Mouse (Mus musculus) regulatory T cell (primary cell): ENCODE measurements around the gene Pip5k1c.

Experiments
- in situ Hi-C: fragments of 300-600 bp; cut with MboI, MseI; formaldehyde crosslinking; loops from one replicate; pipeline ENCODE4 v1.15.1; 2025; ENCODE audit warnings: high pct_unique_total_duplicates

Pip5k1c gene

DNA sequence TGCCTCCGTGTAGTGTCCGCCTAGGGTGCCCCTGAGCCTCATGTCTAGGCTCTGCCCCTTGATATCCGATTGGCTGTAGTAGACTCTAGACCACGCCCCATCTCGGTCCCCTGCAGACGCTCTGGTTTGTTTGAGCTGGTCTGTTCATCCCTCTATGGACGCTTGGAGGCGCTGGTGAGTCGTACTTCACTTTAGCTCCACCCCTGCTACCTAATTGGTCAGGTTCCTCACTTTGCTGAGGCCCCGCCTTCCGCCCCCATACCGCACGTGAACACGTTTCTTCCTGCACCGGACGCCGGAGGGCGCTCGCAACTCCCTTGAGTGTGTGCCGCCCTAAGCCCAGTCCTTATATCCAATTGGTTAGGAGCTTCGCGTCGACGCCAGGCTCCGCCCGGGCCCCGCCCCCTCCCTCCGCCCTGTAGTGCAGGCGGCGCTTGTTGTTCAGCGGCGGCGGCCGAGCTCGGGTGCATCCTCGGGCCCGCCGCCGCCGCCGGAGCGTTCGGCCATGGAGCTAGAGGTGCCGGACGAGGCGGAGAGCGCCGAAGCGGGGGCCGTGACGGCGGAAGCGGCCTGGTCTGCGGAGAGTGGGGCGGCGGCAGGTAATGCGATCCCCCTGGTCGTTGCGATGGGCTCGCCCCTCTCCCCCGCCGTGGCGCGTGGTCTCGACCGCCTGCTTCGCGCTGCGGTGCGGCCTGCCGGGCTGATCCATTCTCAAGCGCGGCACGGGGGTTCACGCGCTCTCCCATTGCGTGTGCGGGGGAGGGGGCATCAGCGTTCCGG, at the start of gene Pip5k1c:
Gene Pip5k1c (plus strand): TSS at position 410 of the 780 bp plus-strand sequence.
- in situ Hi-C loops, result no loop called here

DNA sequence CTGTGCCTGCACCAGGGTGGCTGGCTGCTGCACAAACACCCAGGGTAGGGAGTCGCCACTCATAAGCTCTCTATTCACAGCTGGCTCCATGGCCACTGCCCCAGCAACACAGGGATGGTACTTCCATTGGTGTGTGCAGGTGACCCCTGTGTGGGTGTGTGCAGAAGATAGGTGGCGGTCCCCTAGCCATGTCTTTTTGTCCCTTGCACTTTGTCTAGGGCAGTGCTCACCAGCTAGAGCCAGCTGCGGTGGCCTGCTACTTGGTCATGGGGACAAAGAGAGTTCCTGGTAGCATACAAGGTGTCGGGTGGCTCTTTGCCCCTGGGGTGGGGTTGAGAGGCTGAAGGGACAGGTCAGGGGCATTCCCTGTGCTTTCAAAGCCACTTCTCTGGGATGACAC, 48.6 kb upstream of the Pip5k1c start:
- in situ Hi-C loops, result no loop called here

DNA sequence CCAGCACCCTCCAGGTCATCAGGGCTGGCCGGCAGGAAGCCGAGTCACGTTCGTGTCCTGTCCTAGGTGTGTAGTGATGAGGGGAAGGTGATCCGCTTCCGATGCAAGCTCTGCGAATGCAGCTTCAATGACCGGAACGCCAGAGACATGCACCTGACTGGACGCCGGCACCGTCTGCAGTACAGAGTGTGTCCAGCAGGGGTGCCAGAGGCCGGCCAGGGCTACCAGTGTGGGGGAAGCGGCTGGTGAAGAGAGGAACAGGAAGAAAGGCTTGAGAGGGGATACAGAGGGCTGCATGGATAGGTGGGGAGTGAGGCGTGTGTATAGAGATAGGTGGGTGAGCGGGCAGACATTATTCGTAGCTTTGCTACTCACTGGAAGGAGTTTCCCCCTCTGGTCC, 48.2 kb upstream of the Pip5k1c start:
- in situ Hi-C loops, result no loop called here

DNA sequence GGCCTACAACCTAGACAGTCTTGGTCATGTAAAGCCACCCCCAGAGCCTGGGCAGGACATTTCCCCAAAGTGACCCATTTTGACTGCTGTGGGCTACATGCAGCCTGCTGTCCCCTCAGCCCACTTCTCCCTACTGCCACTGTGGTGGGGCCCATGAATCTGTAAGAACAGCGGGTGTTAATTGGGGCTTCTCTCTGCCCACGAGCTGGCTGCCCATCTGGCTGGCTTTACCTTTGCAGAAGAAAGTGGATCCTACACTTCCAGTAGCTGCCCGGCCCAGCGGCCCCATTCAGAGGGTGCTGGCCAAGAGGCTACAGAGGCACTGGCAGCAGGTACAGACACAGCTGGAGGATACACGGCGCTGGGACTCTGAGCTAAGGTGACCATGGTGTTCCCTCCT, 47.6 kb upstream of the Pip5k1c start:
- in situ Hi-C loops, result no loop called here

DNA sequence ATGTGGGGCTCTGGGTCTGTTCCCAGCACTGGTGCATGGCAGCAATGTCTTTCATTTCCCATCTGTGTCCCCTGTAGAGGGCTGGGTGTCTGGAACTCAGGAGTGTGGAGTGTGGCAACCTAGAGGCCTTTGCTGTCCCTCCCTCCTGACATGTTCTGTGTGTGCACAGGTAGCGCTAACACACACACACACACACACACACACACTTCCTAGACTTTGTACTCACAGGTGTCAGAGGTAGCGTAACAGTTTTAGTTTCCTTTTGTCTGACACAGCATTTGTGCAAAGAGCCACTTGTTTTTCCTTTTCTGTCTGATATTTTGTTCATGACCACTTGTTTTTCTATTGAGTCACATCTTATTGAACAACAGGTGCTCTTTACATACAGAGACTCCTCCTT, 45.0 kb upstream of the Pip5k1c start:
- in situ Hi-C loops, result no loop called here

DNA sequence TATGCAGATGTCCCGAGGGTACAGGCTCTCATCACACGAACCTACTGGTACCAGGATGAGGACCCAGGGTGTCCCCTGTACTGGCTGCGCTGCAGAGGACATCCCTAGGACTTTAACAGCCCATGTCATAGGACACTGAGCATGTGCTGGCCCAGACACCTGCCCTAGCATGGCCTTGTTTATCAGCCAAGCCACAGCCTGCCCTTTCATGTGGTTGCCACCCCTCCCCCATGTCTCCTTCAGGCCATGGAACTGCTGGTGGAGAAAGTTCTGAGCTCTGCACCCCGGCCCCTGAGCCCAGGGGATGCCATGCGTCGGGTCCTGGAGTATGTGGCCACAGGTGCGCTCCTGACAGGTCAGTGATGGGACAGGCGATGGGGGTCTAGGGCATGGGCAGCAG, 43.3 kb upstream of the Pip5k1c start:
- in situ Hi-C loops, result no loop called here

DNA sequence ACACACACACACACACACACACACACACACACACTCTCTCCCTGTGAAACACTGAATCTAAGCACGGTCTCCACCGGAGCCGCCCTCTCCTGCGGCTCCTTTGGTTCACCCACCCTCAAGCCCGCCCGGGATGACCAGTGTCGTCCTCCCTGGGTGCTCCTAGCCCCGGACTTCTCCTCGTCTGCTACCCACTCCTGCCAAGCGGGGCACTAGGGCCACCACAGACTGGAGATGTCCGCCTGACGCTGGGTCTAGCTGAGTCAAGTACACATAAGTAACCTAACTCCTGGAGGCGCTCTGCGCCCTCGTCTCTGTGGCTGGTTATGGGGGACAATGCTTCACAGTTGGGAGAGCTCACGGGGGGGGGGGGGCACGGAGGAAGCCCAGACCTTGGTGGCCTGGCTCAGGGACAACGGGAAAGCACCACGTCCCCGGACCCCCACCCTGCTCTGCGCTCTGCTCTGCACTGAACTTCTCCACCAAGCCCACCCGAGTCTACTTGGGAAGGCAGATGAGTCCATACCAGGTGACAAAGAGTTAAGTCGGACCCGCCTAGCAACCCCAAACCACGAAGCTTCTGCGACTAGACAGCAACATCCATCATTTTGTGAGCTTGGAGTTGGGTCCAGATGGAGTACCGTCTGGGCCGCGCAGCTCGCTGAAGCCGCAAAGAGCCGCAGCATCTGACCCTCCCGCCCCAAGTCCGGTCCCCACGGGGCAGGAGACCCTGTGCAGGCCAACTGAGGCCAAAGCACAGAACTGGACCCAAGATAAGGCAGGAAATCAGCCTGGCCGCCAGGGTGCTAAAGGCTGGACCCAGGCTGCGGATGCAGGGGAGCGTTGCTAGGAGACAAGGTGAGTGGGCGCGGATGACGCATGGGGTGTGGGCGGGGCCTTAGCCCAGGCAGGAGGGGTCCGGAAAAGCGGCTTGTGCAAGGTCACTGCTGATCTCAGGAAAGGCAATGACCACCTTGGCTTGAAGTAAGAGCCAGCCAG, 40.0 kb upstream of the Pip5k1c start, which contains the start of gene Matk:
Gene Matk (plus strand): TSS at position 512 of the 996 bp plus-strand sequence.
- in situ Hi-C loops, result no loop called here

DNA sequence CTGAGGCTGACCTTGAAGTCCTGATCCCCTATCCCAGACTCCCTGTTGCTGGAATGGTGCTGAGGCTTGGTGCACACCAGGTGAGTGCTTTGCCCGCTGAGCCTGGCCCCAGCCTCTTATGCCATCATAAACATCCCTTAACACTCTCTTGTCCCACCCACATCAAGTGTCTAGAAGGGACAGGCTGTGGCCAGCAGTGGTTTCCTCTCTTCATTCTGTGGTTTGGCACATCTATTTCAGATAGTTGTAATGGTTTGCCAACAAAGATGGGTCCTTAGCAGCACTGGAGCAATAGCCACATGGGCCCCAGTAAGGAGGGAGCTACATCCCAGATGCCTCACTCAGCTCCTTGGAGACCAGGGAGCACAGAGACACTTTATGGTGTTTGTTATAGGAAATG, 37.9 kb upstream of the Pip5k1c start:
- in situ Hi-C loops, result no loop called here

DNA sequence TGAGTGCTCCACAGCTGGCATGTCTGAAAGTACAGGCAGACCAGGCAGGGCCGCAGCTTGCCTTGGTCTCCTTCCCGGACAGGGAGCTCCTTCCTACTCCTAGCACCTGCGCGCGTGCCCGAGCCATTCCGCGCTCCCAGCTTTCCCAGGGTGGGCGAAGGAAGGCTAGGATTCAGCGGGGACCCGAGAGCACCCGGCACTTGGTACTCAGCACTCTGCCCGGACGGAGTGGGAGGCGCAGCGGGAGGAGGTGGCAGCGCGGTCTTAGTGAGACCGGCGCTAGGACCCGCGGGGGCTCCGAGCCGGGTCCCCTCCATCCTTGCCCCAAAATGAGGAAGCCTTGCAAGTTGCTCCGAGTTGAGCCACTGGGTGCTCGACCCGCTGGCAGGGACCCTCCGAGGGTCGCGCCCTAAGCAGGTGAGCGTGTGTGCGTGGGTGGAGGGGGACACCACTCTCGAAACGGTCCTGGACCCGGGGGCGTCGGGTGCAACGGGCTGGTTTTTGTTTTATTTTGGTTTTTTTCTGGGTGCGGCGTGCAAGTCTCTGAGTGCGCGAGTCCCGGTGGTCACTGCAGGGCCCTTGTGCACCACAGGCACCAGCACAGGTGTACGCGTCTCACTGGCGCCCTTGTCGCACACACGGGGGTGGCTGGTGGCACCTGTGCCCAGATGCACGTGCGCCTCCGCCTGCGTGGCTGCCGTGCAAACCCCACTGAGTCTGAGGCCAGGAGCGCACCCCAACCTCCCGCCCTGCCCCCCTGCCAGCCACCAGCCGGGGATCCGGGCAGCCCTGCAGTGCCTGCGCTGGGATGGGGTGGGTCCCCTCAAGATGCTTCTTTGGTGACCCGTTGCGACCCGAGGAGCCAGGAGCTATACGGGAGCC, 35.4 kb upstream of the Pip5k1c start:
- in situ Hi-C loops, result no loop called here

DNA sequence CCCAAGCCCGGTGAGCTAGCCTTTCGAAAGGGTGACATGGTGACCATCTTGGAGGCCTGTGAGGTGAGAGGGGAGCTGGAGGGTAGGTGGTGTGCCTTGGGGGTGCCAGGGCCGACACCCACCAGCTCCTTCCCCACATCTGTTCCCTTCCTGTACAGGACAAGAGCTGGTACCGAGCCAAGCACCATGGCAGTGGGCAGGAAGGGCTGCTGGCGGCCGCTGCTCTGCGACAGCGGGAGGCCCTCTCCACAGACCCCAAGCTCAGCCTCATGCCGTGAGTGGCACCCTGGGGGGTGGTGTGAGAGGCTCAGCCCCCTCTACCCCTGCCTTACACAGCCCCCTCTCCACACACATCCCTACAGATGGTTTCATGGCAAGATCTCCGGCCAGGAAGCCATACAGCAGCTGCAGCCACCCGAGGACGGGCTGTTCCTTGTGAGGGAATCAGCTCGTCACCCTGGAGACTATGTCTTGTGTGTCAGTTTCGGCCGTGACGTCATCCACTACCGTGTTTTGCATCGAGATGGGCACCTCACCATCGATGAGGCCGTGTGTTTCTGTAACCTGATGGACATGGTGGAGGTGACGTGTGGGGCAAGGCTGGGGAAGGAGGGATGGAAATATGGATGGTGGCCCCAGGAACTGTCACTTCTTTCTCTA, 33.4 kb upstream of the Pip5k1c start:
- in situ Hi-C loops, result no loop called here

DNA sequence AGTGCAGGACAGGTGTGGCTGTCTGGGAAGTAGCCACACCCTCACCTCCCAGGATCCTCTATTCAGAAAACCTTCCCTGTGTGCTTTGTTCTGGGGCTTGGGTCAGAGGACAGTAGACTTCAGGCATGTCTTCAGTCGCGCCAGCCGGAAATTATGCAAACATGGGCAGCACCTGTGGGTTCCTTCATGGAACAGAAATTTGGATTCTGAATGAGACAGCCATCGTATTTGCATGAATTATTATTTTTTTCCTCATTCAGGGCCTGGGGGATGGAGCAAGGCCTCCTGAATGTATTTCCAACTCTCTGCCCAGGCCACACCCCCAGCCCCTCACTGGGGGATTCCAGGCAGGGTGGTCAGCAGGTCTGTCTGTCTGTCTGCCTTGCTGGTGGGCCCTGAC, 31.7 kb upstream of the Pip5k1c start:
- in situ Hi-C loops, result no loop called here

DNA sequence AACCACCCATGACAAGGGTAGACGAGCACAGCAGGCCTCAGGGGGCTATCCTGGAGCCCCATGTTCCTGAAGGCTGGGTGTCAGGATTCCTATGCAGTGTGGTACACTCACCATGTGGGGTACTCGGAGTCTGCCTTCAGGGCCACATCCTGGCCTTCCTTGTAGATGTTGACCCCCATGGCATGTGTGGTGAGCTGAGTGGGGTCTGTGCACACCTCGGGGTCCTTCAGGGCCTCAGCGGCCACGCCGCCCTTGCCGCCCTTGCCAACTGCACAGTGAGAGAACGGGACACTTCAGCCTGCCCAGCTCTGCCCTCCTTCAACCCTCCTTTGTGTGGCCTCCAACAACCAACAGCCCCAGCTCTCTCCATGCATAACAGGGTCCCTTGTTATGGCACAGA, 27.2 kb upstream of the Pip5k1c start:
- in situ Hi-C loops, result no loop called here

DNA sequence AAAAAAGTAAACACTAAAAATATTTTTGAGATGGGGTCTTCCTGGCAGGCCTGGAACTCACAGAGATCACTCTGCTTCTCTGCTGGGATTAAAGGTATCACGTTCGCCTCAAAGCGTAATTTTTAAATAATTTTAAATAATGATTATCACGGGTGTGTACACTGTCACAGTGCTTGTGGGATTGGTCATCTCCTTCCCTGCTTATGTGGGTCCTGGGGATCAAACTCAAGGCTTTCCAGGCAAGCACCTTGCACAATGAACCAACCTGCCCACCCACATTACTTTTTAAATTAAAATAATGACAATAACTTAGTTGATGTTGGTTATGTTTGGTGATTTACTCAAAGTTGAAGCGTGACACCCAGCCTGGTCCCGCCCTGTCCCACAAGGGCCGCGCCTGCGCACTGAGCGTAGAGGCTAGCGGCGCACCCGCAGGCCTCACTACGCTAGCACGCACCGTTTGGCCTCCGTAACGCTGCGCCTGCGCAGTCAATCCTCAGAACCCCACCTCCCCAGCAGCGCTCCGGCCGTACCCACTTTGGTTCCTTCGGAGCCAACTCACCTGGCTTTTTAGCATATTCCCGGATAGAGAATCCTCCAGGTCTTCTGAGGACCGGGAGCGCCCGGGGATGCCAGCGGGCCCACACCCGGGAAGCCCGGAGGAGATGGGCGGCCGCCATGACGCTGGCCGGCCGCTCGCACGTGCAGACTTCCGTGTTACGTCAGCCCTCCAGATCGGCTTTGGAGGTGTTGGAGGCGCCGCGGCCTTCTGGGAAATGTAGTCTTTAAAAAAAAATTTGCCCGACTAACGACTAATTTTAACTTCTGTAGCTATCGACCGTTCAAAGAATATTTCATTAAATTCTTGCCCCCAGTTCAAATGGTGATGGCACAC, 26.3 kb upstream of the Pip5k1c start, which contains the start of the genes Mrpl54 and Apba3:
Gene Mrpl54 (minus strand): TSS at position 724 of the 895 bp plus-strand sequence.
Gene Apba3 (plus strand): TSS at position 750 of the 895 bp plus-strand sequence.
- in situ Hi-C loops, result no loop called here

DNA sequence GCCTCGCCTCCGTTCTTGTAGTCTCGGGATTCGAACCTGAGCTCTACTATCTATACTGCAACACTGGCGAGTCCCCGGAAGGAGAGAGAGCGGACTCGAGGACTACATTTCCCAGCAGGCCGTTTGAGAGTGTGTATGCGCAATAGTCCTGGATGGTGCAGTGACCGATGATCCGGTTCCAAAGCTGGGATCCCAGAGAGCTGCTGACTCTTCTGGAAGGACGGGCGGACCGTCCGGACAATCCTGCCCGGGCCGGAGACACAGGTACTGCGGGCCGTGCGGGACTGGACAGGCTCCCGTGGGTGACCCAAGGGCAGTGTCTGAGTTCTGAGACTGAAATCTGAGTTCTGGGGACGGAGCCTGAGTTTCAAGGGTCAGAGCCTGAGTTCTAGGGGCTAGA, 24.7 kb upstream of the Pip5k1c start:
- in situ Hi-C loops, result no loop called here

DNA sequence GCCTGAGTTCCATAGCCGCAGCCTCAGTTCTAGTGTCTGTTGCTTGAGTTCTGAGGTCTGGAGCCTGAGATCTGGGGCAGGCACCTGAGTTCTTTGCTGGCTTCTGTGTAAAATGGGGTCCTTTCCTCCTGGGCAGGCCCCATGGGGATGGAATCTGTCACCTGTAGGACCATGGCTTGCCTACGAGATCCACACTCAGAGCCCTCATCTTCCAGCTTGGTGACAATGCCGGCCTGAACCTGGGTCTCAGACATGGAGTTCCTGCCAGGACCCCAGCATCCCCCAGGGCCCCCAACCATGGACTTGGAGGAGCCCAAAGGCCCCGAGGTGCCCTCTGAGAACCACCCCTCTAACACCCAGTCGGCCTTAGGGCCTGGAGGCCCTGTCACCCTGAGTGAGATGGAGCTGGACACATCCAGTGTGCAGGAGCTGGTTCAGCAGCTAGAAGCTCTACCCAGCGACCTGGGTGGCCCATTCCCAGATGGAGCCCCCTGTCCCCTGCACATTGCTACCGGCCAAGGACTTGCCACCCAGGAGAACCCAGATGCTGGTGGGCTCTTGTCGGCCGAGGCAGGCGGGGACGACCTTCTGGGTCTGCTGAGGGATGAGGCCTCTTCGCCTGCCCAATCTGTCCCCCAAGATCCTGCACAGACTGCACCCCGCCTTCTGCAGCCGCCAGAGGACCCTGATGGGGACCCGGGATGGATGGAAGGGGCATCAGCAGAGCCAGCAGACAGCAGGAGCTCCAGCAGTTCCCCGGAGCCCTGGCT, 23.9 kb upstream of the Pip5k1c start:
- in situ Hi-C loops, result no loop called here

DNA sequence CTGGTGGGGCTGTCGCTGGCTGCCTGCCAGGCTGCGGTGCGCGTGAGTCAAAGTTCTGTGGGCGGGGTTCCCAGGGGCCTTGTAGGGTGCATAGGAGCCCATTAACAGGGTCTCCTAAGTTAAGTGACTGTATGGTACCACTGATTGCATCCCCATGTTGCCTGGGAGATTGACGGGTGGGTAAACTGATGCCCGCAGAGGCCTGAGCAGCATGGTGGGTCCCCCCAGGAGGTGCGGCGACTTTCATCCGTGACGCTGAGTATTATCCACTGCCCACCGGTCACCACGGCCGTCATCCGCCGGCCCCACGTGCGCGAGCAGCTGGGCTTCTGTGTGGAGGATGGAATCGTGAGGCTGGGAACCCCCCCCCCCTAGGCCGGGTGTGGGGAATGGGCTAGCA, 20.4 kb upstream of the Pip5k1c start:
- in situ Hi-C loops, result loop anchor here (5.0 kb wide), 1 partner anchor 65 kb away; no protein-coding TSS in a partner anchor

DNA sequence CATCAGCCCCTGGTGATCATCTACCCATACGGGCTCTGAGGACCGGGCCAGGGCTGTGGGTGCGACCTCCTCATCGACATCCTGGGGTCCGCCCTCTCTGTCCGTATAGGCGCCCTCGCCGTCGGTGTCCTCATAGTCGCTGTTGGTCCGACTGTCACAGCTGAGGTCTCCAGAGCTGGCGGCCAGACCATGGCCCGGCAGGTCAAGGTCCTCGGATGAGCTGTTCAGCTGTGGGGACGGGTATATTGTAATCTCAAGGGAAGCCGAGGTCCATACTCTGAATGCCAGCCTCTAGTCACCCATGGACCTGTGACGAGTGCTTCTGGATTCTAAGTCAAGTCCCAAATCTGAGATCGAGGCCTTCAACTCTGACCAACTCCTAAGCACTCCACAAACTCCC, 18.9 kb upstream of the Pip5k1c start:
- in situ Hi-C loops, result loop anchor here (5.0 kb wide), 1 partner anchor 67 kb away; no protein-coding TSS in a partner anchor

DNA sequence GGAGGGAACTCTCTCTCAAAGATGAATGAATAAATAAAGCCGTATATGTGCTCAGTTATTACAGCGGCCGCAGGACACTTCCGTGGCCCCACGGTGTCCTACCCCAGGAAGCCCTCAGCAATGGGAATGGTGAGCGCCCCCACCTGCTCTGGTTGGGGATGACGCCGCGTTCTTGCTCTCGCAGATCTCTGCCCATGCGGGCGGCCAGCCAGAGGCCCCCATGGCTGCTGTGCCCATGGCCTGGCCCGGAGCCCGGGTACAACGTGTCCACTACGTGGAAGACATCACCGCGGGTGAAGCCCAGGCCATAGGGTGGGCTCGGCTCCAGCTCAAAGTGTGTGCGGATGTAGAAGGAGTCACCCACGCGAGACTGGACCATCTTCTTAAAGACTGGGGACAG, 15.1 kb upstream of the Pip5k1c start:
- in situ Hi-C loops, result no loop called here

DNA sequence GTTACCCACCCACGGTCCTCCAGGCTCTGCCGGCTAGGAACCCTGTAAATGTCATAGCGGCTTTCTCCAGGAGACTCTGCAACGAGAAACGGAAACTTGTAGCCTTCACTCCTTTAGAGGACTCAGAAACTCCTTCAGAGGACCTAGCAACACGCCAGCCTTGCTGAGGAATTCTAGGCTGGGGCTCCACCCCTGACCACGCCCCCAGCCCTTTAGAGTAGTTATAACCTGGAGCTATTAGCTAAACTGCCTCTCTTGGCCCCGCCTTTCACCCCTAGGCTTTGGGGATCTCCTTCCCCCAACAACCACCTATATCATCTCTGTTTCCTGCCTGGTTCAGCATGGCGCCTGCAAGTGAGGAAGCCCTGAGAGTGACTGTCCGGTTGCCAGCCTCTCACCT, 13.3 kb upstream of the Pip5k1c start:
- in situ Hi-C loops, result no loop called here
